Mouse (Mus musculus) inflammation-experienced regulatory T-cells, adult 6 months (primary cell): Measurements from ENCODE around the gene Ms4a6d. TPM values are rescaled to one million over a fixed set of nuclear protein-coding genes. Genes with fewer than 3 reads are reported as not detected.

Experiments
- ATAC-seq: one replicate; pipeline ENCODE4 v1.8.0; 2017
- polyA plus RNA-seq, 3 experiments: library from polyadenylated mRNA; unstranded; fragments of 100-300 nt; shearing (Covaris generic); gene quantifications; one replicate each; pipeline ENCODE4 v1.2.1; 2017

Gene Ms4a6d
- 10 to 100 TPM; 17.3 to 36.2 (median 20.1) TPM for polyA plus RNA-seq

- no peak for ATAC-seq
Measured at GRCm38 (mm10) chr19:11604603-11605002, at the start of gene Ms4a6d. Gene Ms4a6d, minus strand, starts transcription at chr19:11604849.

- ATAC-seq, result no peak
Measured at GRCm38 (mm10) chr19:11649564-11649963, 44.9 kb upstream of the Ms4a6d start.

GRCm38 (mm10) chr19:11646166-11646565, 41.5 kb upstream of the Ms4a6d start:
- ATAC-seq, result no peak

GRCm38 (mm10) chr19:11640732-11641131, 36.1 kb upstream of the Ms4a6d start, which contains the start of gene Ms4a3:
Gene Ms4a3, minus strand, starts transcription at chr19:11640851.
- no peak for ATAC-seq

DNA sequence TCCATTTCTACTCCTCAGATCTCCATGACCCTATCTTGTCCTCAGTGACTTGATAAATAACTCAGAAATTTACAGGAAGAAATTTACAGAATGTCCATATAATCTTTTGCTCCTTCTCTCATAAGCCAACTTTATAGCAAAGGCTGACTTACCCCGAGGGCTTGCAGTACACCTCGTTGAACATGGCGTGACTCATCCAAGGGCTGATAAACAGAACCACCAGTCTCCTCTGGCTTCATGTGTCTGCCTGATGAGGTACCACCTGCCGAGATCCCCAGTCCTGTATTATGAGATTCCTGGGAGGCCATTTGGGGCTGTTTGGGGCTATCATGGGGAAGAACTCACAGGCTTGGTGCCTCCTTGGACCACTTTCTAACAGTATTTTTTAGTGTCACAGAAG, 34.4 kb upstream of the Ms4a6d start:
- ATAC-seq, result no peak

- ATAC-seq, result no peak
Measured at GRCm38 (mm10) chr19:11635572-11635971, 30.9 kb upstream of the Ms4a6d start.

GRCm38 (mm10) chr19:11634330-11634729, 29.7 kb upstream of the Ms4a6d start:
- no peak for ATAC-seq

GRCm38 (mm10) chr19:11633732-11634131, 29.1 kb upstream of the Ms4a6d start:
- ATAC-seq, result no peak

DNA sequence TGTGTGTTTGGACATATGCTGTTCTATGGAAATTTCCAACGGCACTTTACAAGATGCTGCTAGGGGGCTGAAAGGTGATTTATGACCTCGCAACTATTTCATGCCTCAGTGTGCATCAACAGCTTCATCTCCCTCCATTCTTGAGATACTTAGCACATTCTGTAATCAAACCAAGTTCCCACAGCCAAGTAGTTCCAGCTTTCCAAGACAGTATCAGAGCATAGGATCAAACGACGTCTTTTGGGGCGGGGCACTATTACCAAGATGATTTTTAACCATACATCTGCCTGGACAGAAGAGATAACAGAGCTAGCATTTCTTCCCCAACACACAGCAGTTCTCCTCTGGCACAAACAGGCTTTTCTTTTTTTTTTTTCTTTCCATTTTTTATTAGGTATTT, 20.6 kb upstream of the Ms4a6d start:
- no peak for ATAC-seq

- ATAC-seq, result no peak
Measured at GRCm38 (mm10) chr19:11624800-11625199, 20.2 kb upstream of the Ms4a6d start.

DNA sequence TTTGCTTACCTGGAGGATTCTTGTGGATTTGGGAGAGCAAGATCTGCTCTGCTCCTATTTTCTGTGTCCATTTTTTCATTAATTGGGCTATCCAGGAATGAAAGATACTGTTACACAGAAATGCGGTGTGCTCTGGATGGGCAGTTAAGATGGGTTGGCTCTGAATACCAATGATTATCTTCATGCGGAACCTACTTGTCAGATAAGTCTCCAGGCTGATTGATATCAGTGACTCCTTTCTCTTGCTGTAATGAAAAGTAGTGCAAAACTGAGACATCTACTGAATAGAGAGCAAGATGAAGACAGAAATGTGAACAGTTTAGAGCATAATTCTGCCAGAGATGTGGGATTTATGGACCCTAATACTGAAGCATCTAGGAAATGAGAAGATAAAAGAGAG, 18.9 kb upstream of the Ms4a6d start, which contains the start of gene Ms4a2:
TSS of gene Ms4a2 (minus strand) at position 169 of the 400 bp plus-strand sequence.
- no peak for ATAC-seq

- no peak for ATAC-seq
Measured at GRCm38 (mm10) chr19:11617983-11618382, 13.3 kb upstream of the Ms4a6d start.

- no peak for ATAC-seq
Measured at GRCm38 (mm10) chr19:11614805-11615204, 10.2 kb upstream of the Ms4a6d start.

DNA sequence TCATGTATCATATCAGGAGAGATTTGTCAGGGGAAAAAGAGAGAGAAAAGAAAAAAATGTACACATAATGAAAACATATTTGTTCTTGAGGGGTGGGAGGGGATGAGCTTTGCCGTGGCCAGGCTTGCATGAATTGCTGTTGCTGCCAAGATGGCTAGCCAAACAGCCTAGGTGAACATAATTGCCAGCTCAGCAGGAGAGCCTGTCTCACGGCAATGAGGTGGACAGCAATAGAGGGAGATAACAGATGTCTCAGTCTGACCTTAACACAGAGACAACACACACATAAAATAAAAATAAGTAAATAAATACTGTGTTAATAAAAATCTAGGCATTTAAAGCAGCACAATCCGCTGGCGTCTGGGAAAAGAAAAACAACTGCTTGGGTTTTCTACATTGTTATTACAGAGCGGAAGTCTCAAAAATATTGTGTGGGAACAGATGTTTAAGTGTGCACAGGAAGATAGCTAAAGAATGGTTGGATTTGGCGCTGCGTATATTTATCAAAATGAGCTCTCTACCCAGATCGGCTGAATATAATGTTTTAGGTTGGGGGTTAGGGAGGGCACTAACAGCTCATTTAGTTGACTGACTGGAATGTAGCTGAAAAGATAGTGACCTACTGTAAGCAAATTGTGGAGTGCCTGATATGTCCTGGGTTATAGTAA, 9.3 kb upstream of the Ms4a6d start:
- no peak for ATAC-seq

DNA sequence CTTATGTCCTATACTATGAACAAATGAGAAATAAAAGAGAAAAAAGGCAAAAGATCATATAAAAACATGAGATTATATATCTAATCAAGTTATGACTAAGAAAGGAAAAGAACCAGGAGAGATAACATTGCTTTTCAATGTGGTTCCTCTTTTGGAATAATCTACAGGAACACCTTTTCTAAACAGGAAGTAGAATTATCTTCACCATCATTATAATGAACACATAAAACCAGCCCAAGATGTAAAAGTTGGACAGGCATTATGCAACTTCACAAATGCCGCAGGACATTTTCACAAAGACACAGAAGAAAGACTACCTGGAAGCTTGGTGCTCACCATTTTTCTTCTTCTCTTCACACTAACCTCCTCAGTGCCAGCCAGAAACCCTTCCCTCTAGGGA, 8.4 kb upstream of the Ms4a6d start:
- ATAC-seq, result no peak

GRCm38 (mm10) chr19:11612293-11612692, 7.6 kb upstream of the Ms4a6d start:
- ATAC-seq, result no peak

- ATAC-seq, result peak; percentile 43
Measured at GRCm38 (mm10) chr19:11611541-11611945, 6.9 kb upstream of the Ms4a6d start.

DNA sequence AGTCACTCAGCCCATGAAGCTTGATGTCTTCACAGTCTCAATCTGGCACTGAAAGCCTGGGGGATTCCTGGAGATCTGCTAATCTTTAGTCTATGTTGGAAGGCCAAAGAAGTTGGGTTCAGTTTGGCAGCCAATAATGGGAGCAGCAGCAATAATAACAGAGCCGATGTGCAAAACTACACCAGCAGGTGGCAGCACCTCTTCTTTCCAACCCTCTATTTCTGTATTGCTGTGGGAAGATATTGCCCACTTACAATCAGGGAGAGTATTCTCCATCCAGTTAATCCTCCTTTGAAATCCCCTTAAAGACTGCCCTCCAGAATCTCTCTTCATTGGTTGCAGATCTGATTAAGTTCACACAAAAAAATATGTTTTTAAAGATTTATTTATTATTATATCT, 3.5 kb upstream of the Ms4a6d start:
- peak; percentile 50 for ATAC-seq

- peak; percentile 90 for ATAC-seq
Measured at GRCm38 (mm10) chr19:11602026-11602425, 2.6 kb downstream of the Ms4a6d start.

DNA sequence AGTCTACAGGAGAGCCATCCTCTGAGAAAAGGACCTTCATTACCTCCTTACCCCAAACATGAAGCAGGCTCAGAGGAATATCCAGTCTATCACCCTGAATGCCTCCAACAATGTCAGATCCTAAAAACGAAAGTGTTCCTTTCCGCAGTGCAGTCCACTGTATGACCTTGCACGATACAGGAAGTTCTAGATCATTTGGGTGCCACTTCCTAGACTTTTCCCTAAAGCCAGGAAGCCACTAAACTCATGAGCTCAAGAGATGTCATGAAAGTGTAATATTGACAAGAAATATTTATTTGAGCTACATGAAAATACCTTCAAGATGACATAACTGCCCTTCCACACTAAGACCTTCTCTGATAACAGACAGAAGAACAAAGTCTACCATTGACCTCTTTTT, 3.3 kb downstream of the Ms4a6d start:
- ATAC-seq, result peak; percentile 72

DNA sequence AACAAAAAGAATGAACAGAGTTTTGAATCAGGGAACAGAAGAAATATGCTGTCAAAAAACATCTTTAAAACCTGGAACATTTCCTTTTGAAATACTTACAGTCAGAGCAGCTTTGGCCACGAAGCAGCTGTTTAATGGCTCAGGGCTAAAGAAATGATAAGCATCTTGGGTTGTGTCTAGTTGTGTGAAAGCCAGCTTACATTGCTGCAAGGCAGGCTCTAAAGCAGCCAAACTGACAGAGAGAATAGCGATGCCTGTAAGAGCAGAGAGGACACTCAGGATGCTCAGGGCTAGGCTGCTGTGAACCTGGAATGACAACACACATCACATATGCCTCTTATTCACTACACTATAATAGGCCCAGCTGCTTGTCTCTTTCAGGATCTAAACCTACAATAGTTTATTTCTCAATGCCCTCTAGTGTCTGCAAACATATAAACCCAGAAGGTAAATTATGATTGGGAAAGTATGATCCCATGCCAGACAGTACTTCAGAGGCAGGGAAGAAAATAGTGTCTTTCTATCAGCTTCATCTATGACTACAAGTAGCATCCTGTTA, 14.7 kb downstream of the Ms4a6d start:
- peak; percentile 51 for ATAC-seq

- peak; percentile 88 for ATAC-seq
Measured at GRCm38 (mm10) chr19:11589205-11589604, 15.4 kb downstream of the Ms4a6d start.

DNA sequence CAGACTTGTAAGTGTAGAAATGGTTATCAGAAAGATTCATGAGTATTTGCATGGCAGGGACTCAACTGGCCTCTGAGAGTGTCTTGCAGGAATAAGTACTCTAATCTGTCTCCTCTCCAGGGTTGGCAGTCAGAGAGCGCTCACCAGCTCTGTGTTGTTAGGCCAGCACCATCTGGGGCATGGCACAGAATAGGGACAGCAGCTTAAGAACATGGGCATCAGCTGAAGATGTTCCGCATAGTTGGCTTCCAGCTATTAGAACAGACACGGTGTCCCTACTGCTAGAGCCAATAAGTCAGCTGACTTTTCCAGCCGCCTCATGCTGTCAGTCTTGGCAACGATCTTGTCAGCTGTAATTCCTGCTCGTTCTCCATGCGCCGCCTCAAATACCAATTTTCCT, 29.7 kb downstream of the Ms4a6d start:
- ATAC-seq, result no peak

- ATAC-seq, result peak; percentile 83
Measured at GRCm38 (mm10) chr19:11559560-11559959, 45.1 kb downstream of the Ms4a6d start.

DNA sequence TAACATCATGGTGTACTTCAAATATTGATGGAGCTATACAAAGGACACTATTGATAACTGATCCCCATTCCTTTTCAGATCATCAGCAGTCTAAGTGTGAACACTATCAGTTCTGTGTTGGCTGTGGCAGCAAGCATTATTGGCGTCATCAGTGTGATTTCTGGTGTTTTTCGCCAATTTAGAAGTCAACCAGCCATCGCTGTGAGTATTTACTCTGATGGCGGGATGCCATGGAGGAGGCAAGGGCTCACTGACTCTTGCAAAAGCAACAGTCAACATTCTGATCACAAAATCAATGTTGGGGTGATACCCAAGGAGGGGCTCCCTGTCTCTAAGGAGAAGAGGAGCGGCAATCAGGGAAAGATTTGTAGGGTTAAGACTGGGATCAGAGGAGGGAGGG, 49.9 kb downstream of the Ms4a6d start:
- ATAC-seq, result no peak
